Comparison of ENCODE assay signal across 1 mouse cellular context in genomic region chr11:94521219-94521843, GRCm38 (mm10).
TF ChIP-seq lines count a peak whose summit lies in the region.

Mycbpap (minus strand) TSS chr11:94521742.

TF ChIP-seq in CH12.LX, 34 proteins besides CTCF, POLR2A, EP300 and RAD21 (continued from another document):
- TF ChIP-seq TCF12 (IDR thresholded peaks at IDR 0.05; ENCODE audit: low read depth, low read length) (0 out of 2 replicates have a peak, but pooled peaks have one; percentile 17), USF2 (conservative IDR thresholded peaks at IDR 0.05; ENCODE audit: low read depth, low read length) (no peak), MEF2A (IDR thresholded peaks at IDR 0.05; ENCODE audit: borderline replicate concordance, low read depth, low read length) (0 out of 2 replicates have a peak, but pooled peaks have one; percentile 20), SMC3 (IDR thresholded peaks at IDR 0.05; ENCODE audit: low read depth, low read length) (no peak), MAFK (IDR thresholded peaks at IDR 0.05; ENCODE audit: insufficient replicate concordance, low read length) (no peak), GABPA (IDR thresholded peaks at IDR 0.05; ENCODE audit: insufficient replicate concordance, low read depth, low read length) (peak; percentile 21; the same call in 1 of the 2 replicates), IRF4 (IDR thresholded peaks at IDR 0.05; ENCODE audit: low read depth, low read length) (peak; percentile 51), HCFC1 (IDR thresholded peaks at IDR 0.05; ENCODE audit: low read depth, low read length) (peak; percentile 58)
